Mouse (Mus musculus) cerebellum, adult 8-10 months (tissue): ENCODE results near the gene Map3k20.
A peak's percentile ranks its signal among the peaks of the same experiment; 100 is the strongest.

Experiments
- DNase-seq: peaks from one replicate; pipeline ENCODE4 v3.0.0; 2022

Map3k20 gene

GRCm38 (mm10) chr2:72389411-72389810 lies 104.0 kb downstream of the Map3k20 start:
- no peak for DNase-seq

GRCm38 (mm10) chr2:72389942-72390341 lies 104.5 kb downstream of the Map3k20 start:
- DNase-seq = peak; percentile 71

GRCm38 (mm10) chr2:72390474-72390873 lies 105.0 kb downstream of the Map3k20 start:
- DNase-seq = no peak

GRCm38 (mm10) chr2:72391024-72391423 lies 105.6 kb downstream of the Map3k20 start:
- DNase-seq = no peak

GRCm38 (mm10) chr2:72391721-72392120 lies 106.3 kb downstream of the Map3k20 start:
- DNase-seq = no peak

- DNase-seq = no peak
These were observed 106.9 kb downstream of the Map3k20 start for GRCm38 (mm10) chr2:72392316-72392715.

- no peak for DNase-seq
These were observed 111.5 kb downstream of the Map3k20 start for GRCm38 (mm10) chr2:72396934-72397333.

- DNase-seq = peak; percentile 9
These were observed 112.8 kb downstream of the Map3k20 start for GRCm38 (mm10) chr2:72398227-72398626.

- DNase-seq = no peak
These were observed 114.2 kb downstream of the Map3k20 start for GRCm38 (mm10) chr2:72399469-72400195.

- no peak for DNase-seq
These were observed 115.9 kb downstream of the Map3k20 start for GRCm38 (mm10) chr2:72401290-72401689.

GRCm38 (mm10) chr2:72405621-72406555 lies 120.5 kb downstream of the Map3k20 start:
- DNase-seq = no peak

GRCm38 (mm10) chr2:72406701-72407100 lies 121.3 kb downstream of the Map3k20 start:
- DNase-seq = no peak

- DNase-seq = no peak
These were observed 122.1 kb downstream of the Map3k20 start for GRCm38 (mm10) chr2:72407341-72408092.

- no peak for DNase-seq
These were observed 124.5 kb downstream of the Map3k20 start for GRCm38 (mm10) chr2:72409968-72410367.

GRCm38 (mm10) chr2:72412266-72412665 lies 126.8 kb downstream of the Map3k20 start:
- no peak for DNase-seq

- DNase-seq = no peak
These were observed 130.0 kb downstream of the Map3k20 start for GRCm38 (mm10) chr2:72415416-72415815.

- no peak for DNase-seq
These were observed 131.0 kb downstream of the Map3k20 start for GRCm38 (mm10) chr2:72416095-72417080.

- DNase-seq = no peak
These were observed 135.1 kb downstream of the Map3k20 start for GRCm38 (mm10) chr2:72420561-72420960.

- no peak for DNase-seq
These were observed 139.2 kb downstream of the Map3k20 start for GRCm38 (mm10) chr2:72424656-72425055.

GRCm38 (mm10) chr2:72426776-72427175 lies 141.3 kb downstream of the Map3k20 start:
- DNase-seq = no peak

- no peak for DNase-seq
These were observed 141.9 kb downstream of the Map3k20 start for GRCm38 (mm10) chr2:72427288-72427687.
